Mouse (Mus musculus) lung, postnatal 0 days (tissue): ENCODE results near the gene Dph5.

ENCODE experiments used
- CTCF ChIP-seq: IDR thresholded peaks from 2 replicates; pipeline ENCODE4 v1.5.1; 2016; ENCODE audit warnings: antibody characterized with exemption, mild to moderate bottlenecking
- EP300 ChIP-seq: IDR thresholded peaks from 2 replicates; pipeline ENCODE4 v1.6.1; 2016; ENCODE audit warnings: antibody characterized with exemption, mild to moderate bottlenecking, control low read depth

- TF ChIP-seq CTCF: no peak
- no peak for TF ChIP-seq EP300
These were observed 83.6 kb downstream of the Dph5 start for GRCm38 (mm10) chr3:115971045-115971785.
